Mouse (Mus musculus): Measurements from ENCODE around the gene Olfr1436. TPM values are rescaled to one million over a fixed set of nuclear protein-coding genes. Genes with fewer than 3 reads are reported as not detected.

Gene Olfr1436
- not detected in 2 replicates for polyA plus RNA-seq (2012; rRNA removed; ENCODE audit: low replicate concordance)

GRCm38 (mm10) chr19:12299030-12299429 is at the start of gene Olfr1436:
Gene Olfr1436 (minus strand): TSS chr19:12299130.

GRCm38 (mm10) chr19:12335810-12336209 is 36.9 kb upstream of the Olfr1436 start, which contains the start of gene Olfr1438-ps1:
Gene Olfr1438-ps1 (minus strand): TSS chr19:12335910.

GRCm38 (mm10) chr19:12325001-12325400 is 26.1 kb upstream of the Olfr1436 start, which contains the start of gene Olfr1437:
Gene Olfr1437 (minus strand): TSS chr19:12325101.

GRCm38 (mm10) chr19:12279554-12279953 is 19.4 kb downstream of the Olfr1436 start, which contains the start of gene Olfr1434:
Gene Olfr1434 (plus strand): TSS chr19:12279854.

GRCm38 (mm10) chr19:12260732-12261131 is 38.2 kb downstream of the Olfr1436 start, which contains the start of gene Olfr235:
Gene Olfr235 (plus strand): TSS chr19:12261032.

Other genes with a start within 250 kb of the Olfr1436 start
- gene Olfr1424, start 236.4 kb downstream of the Olfr1436 start, polyA plus RNA-seq (2012; rRNA removed; ENCODE audit: low replicate concordance): not detected in 2 replicates
- not detected in 2 replicates for gene Olfr1425, start 221.4 kb downstream of the Olfr1436 start, polyA plus RNA-seq (2012; rRNA removed; ENCODE audit: low replicate concordance)
- gene Olfr1426, start 207.1 kb downstream of the Olfr1436 start, polyA plus RNA-seq (2012; rRNA removed; ENCODE audit: low replicate concordance): not detected in 2 replicates
- not detected in 2 replicates for gene Olfr1427, start 195.8 kb downstream of the Olfr1436 start, polyA plus RNA-seq (2012; rRNA removed; ENCODE audit: low replicate concordance)
- gene Olfr1428, start 183.2 kb downstream of the Olfr1436 start, polyA plus RNA-seq (2012; rRNA removed; ENCODE audit: low replicate concordance): not detected in 2 replicates
- not detected in 2 replicates for gene Olfr76, start 175.9 kb downstream of the Olfr1436 start, polyA plus RNA-seq (2012; rRNA removed; ENCODE audit: low replicate concordance)
- not detected in 2 replicates for gene Olfr1555-ps1, start 129.0 kb downstream of the Olfr1436 start, polyA plus RNA-seq (2012; rRNA removed; ENCODE audit: low replicate concordance)
- not detected in 2 replicates for gene Olfr1431, start 98.5 kb downstream of the Olfr1436 start, polyA plus RNA-seq (2012; rRNA removed; ENCODE audit: low replicate concordance)
- gene Olfr1432, start 66.5 kb downstream of the Olfr1436 start, polyA plus RNA-seq (2012; rRNA removed; ENCODE audit: low replicate concordance): not detected in 2 replicates
- not detected in 2 replicates for gene Olfr262, start 57.5 kb downstream of the Olfr1436 start, polyA plus RNA-seq (2012; rRNA removed; ENCODE audit: low replicate concordance)
- not detected in 2 replicates for gene Olfr235, start 38.1 kb downstream of the Olfr1436 start, polyA plus RNA-seq (2012; rRNA removed; ENCODE audit: low replicate concordance)
- gene Olfr1434, start 19.3 kb downstream of the Olfr1436 start, polyA plus RNA-seq (2012; rRNA removed; ENCODE audit: low replicate concordance): not detected in 2 replicates
- gene Olfr1437, start 26.0 kb upstream of the Olfr1436 start, polyA plus RNA-seq (2012; rRNA removed; ENCODE audit: low replicate concordance): not detected in 2 replicates
- not detected in 2 replicates for gene Olfr1438-ps1, start 36.8 kb upstream of the Olfr1436 start, polyA plus RNA-seq (2012; rRNA removed; ENCODE audit: low replicate concordance)
- not detected in 2 replicates for gene Olfr1440, start 88.1 kb upstream of the Olfr1436 start, polyA plus RNA-seq (2012; rRNA removed; ENCODE audit: low replicate concordance)
- not detected in 2 replicates for gene Olfr1441, start 118.3 kb upstream of the Olfr1436 start, polyA plus RNA-seq (2012; rRNA removed; ENCODE audit: low replicate concordance)
- gene Pfpl, start 128.8 kb upstream of the Olfr1436 start, polyA plus RNA-seq (2012; rRNA removed; ENCODE audit: low replicate concordance): not detected in 2 replicates
- gene Mpeg1, start 161.6 kb upstream of the Olfr1436 start, polyA plus RNA-seq (2012; rRNA removed; ENCODE audit: low replicate concordance): 13.1 and 25.0 TPM in 2 replicates
- gene Dtx4, start 202.3 kb upstream of the Olfr1436 start, polyA plus RNA-seq (2012; rRNA removed; ENCODE audit: low replicate concordance): 21.0 and 21.7 TPM in 2 replicates
- gene Fam111a, start 246.6 kb upstream of the Olfr1436 start, polyA plus RNA-seq (2012; rRNA removed; ENCODE audit: low replicate concordance): 2.2 and 4.8 TPM in 2 replicates